Mouse (Mus musculus): ENCODE data around the gene Slc25a5. TPM values are rescaled to one million over a fixed set of nuclear protein-coding genes. Genes with fewer than 3 reads are reported as not detected.
"Not testable (repeated sequence)": the region's sequence is repeated elsewhere in the genome, so short reads cannot be mapped to it uniquely, and the experiment has no call there.

Gene Slc25a5
- polyA plus RNA-seq, 1 experiment from 2014 or later: 942 TPM

- Histone ChIP-seq H3K4me2 (no peak overlapping the region), H3K9me3 (ENCODE audit: control insufficient read depth, low read length) (no peaks in the 10 kb centered on the region), H3K4me3 (ENCODE audit: low read depth, low read length) (no peak overlapping the region), H3K36me3 (ENCODE audit: control insufficient read depth, insufficient read depth, low read length) (no peaks in the 10 kb centered on the region), H3K27me3 (replicated peaks; ENCODE audit: control insufficient read depth, insufficient read depth, low read length) (no peaks in the 10 kb centered on the region), H3K4me1 (replicated peaks; ENCODE audit: control insufficient read depth, insufficient read depth, low read length) (no peaks in the 10 kb centered on the region), H3K27ac (ENCODE audit: low read depth, low read length) (no peak overlapping the region), H3K9ac (ENCODE audit: low read depth, low read length) (no peak overlapping the region)
- no peak for ATAC-seq (replicated peaks; ENCODE audit: low FRiP score)
- DNase-seq (ENCODE audit: low spot score): no peak
- 60% methylated on average over 4 of the region's 4 CpGs for WGBS
Observed at GRCm38 (mm10) chrX:36789360-36789759, 6.1 kb upstream of the Slc25a5 start.

- H3K27me3 ChIP-seq (replicated peaks; ENCODE audit: control insufficient read depth, insufficient read depth, low read length): no peaks in the 10 kb centered on the region
- no peaks in the 10 kb centered on the region for H3K9me3 ChIP-seq (ENCODE audit: control insufficient read depth, low read length)
- H3K4me1 ChIP-seq (replicated peaks; ENCODE audit: control insufficient read depth, insufficient read depth, low read length): no peaks in the 10 kb centered on the region
- whole genome bisulfite sequencing: 64% methylated on average over 5 of the region's 5 CpGs
- DNase-seq (ENCODE audit: low spot score) (no peak), ATAC-seq (replicated peaks; ENCODE audit: low FRiP score) (no peak)
- no peak overlapping the region for H3K9ac ChIP-seq (ENCODE audit: low read depth, low read length)
- no peak overlapping the region for H3K4me3 ChIP-seq (ENCODE audit: low read depth, low read length)
- no peak overlapping the region for H3K27ac ChIP-seq (ENCODE audit: low read depth, low read length)
- H3K36me3 ChIP-seq (ENCODE audit: control insufficient read depth, insufficient read depth, low read length): peaks cover 6% of the 10 kb centered on the region; the same call in 1 of the 2 replicates
- no peak overlapping the region for H3K4me2 ChIP-seq
Observed at GRCm38 (mm10) chrX:36794571-36794970, 880 bp upstream of the Slc25a5 start.

GRCm38 (mm10) chrX:36796163-36796581, 721 bp downstream of the Slc25a5 start:
- H3K4me3 ChIP-seq (ENCODE audit: low read depth, low read length): peak overlapping the region; percentile 72
- H3K9me3 ChIP-seq (ENCODE audit: control insufficient read depth, low read length): no peaks in the 10 kb centered on the region
- peak overlapping the region; percentile 91 for H3K27ac ChIP-seq (ENCODE audit: low read depth, low read length)
- peak overlapping the region; percentile 84 for H3K9ac ChIP-seq (ENCODE audit: low read depth, low read length)
- peak; percentile 72 for DNase-seq (ENCODE audit: low spot score)
- no peaks in the 10 kb centered on the region for H3K4me1 ChIP-seq (replicated peaks; ENCODE audit: control insufficient read depth, insufficient read depth, low read length)
- H3K27me3 ChIP-seq (replicated peaks; ENCODE audit: control insufficient read depth, insufficient read depth, low read length): no peaks in the 10 kb centered on the region
- ATAC-seq (replicated peaks; ENCODE audit: low FRiP score): peak; percentile 71
- peak overlapping the region; percentile 69 for H3K4me2 ChIP-seq
- peaks cover 6% of the 10 kb centered on the region; the same call in 1 of the 2 replicates for H3K36me3 ChIP-seq (ENCODE audit: control insufficient read depth, insufficient read depth, low read length)
- 20% methylated on average over 41 of the region's 41 CpGs for WGBS

GRCm38 (mm10) chrX:36796734-36797133, 1.3 kb downstream of the Slc25a5 start:
- WGBS: 60% methylated on average over 8 of the region's 8 CpGs
- ATAC-seq (replicated peaks; ENCODE audit: low FRiP score); H3K9me3 ChIP-seq (ENCODE audit: control insufficient read depth, low read length); H3K36me3 ChIP-seq (ENCODE audit: control insufficient read depth, insufficient read depth, low read length); H3K4me1 ChIP-seq (replicated peaks; ENCODE audit: control insufficient read depth, insufficient read depth, low read length); H3K27me3 ChIP-seq (replicated peaks; ENCODE audit: control insufficient read depth, insufficient read depth, low read length); DNase-seq (ENCODE audit: low spot score): not testable (repeated sequence)
- Histone ChIP-seq H3K4me3 (ENCODE audit: low read depth, low read length) (peak overlapping the region; percentile 72), H3K27ac (ENCODE audit: low read depth, low read length) (0 out of 2 replicates have a peak overlapping the region, but pooled peaks have one; percentile 38), H3K9ac (ENCODE audit: low read depth, low read length) (peak overlapping the region; percentile 84; the same call in 1 of the 2 replicates), H3K4me2 (peak overlapping the region; percentile 69)

GRCm38 (mm10) chrX:36799131-36799879, 3.9 kb downstream of the Slc25a5 start:
- no peak overlapping the region for H3K4me3 ChIP-seq (ENCODE audit: low read depth, low read length)
- H3K27ac ChIP-seq (ENCODE audit: low read depth, low read length): no peak overlapping the region
- H3K27me3 ChIP-seq (replicated peaks; ENCODE audit: control insufficient read depth, insufficient read depth, low read length): no peaks in the 10 kb centered on the region
- no peaks in the 10 kb centered on the region for H3K9me3 ChIP-seq (ENCODE audit: control insufficient read depth, low read length)
- DNase-seq (ENCODE audit: low spot score): no peak
- no peaks in the 10 kb centered on the region for H3K4me1 ChIP-seq (replicated peaks; ENCODE audit: control insufficient read depth, insufficient read depth, low read length)
- no peak overlapping the region for H3K4me2 ChIP-seq
- H3K36me3 ChIP-seq (ENCODE audit: control insufficient read depth, insufficient read depth, low read length): peaks cover 6% of the 10 kb centered on the region; the same call in 1 of the 2 replicates
- ATAC-seq (replicated peaks; ENCODE audit: low FRiP score): no peak
- no peak overlapping the region for H3K9ac ChIP-seq (ENCODE audit: low read depth, low read length)
- 47% methylated on average over 6 of the region's 6 CpGs for whole genome bisulfite sequencing

GRCm38 (mm10) chrX:36803189-36803588, 7.7 kb downstream of the Slc25a5 start:
- H3K9me3 ChIP-seq (ENCODE audit: control insufficient read depth, low read length): no peaks in the 10 kb centered on the region
- H3K4me3 ChIP-seq (ENCODE audit: low read depth, low read length): no peak overlapping the region
- H3K36me3 ChIP-seq (ENCODE audit: control insufficient read depth, insufficient read depth, low read length): peaks cover 1% of the 10 kb centered on the region; the same call in 1 of the 2 replicates
- DNase-seq (ENCODE audit: low spot score) (no peak), ATAC-seq (replicated peaks; ENCODE audit: low FRiP score) (no peak)
- H3K9ac ChIP-seq (ENCODE audit: low read depth, low read length): no peak overlapping the region
- no peak overlapping the region for H3K27ac ChIP-seq (ENCODE audit: low read depth, low read length)
- H3K4me1 ChIP-seq (replicated peaks; ENCODE audit: control insufficient read depth, insufficient read depth, low read length): peaks cover under 1% of the 10 kb centered on the region; the same call in 1 of the 2 replicates
- WGBS: 44% methylated on average over 5 of the region's 5 CpGs
- H3K27me3 ChIP-seq (replicated peaks; ENCODE audit: control insufficient read depth, insufficient read depth, low read length): no peaks in the 10 kb centered on the region
- H3K4me2 ChIP-seq: no peak overlapping the region

GRCm38 (mm10) chrX:36804196-36804595, 8.7 kb downstream of the Slc25a5 start:
- no peak overlapping the region for H3K9ac ChIP-seq (ENCODE audit: low read depth, low read length)
- H3K27ac ChIP-seq (ENCODE audit: low read depth, low read length): no peak overlapping the region
- 72% methylated on average over 5 of the region's 5 CpGs for WGBS
- ATAC-seq (replicated peaks; ENCODE audit: low FRiP score): no peak
- H3K4me2 ChIP-seq: no peak overlapping the region
- H3K36me3 ChIP-seq (ENCODE audit: control insufficient read depth, insufficient read depth, low read length): no peaks in the 10 kb centered on the region
- H3K9me3 ChIP-seq (ENCODE audit: control insufficient read depth, low read length): no peaks in the 10 kb centered on the region
- DNase-seq (ENCODE audit: low spot score): no peak
- H3K4me3 ChIP-seq (ENCODE audit: low read depth, low read length): no peak overlapping the region
- peaks cover 2% of the 10 kb centered on the region; the same call in 1 of the 2 replicates for H3K4me1 ChIP-seq (replicated peaks; ENCODE audit: control insufficient read depth, insufficient read depth, low read length)
- H3K27me3 ChIP-seq (replicated peaks; ENCODE audit: control insufficient read depth, insufficient read depth, low read length): no peaks in the 10 kb centered on the region

GRCm38 (mm10) chrX:36805466-36806235, 10.2 kb downstream of the Slc25a5 start:
- Histone ChIP-seq H3K27me3 (replicated peaks; ENCODE audit: control insufficient read depth, insufficient read depth, low read length) (no peaks in the 10 kb centered on the region), H3K27ac (ENCODE audit: low read depth, low read length) (no peak overlapping the region), H3K4me2 (no peak overlapping the region), H3K9ac (ENCODE audit: low read depth, low read length) (no peak overlapping the region), H3K4me3 (ENCODE audit: low read depth, low read length) (no peak overlapping the region), H3K4me1 (replicated peaks; ENCODE audit: control insufficient read depth, insufficient read depth, low read length) (peaks cover 2% of the 10 kb centered on the region; the same call in 1 of the 2 replicates), H3K9me3 (ENCODE audit: control insufficient read depth, low read length) (no peaks in the 10 kb centered on the region), H3K36me3 (ENCODE audit: control insufficient read depth, insufficient read depth, low read length) (no peaks in the 10 kb centered on the region)
- ATAC-seq (replicated peaks; ENCODE audit: low FRiP score): no peak
- 63% methylated on average over 5 of the region's 5 CpGs for WGBS
- DNase-seq (ENCODE audit: low spot score): no peak

Measured in liver, embryonic 11.5 days (tissue).